Mouse (Mus musculus) layer of hippocampus, adult 18-20 months (tissue): ENCODE results near the gene Islr2. TPM values are rescaled to one million over a fixed set of nuclear protein-coding genes. Genes with fewer than 3 reads are reported as not detected.
A peak's percentile ranks its signal among the peaks of the same experiment; 100 is the strongest.

Source experiments
- DNase-seq, 2 experiments: peaks; one replicate each; pipeline ENCODE4 v3.0.0; 2022; ENCODE audit warnings: low spot score in 2 of 2
- total RNA-seq, 2 experiments: library from RNA; stranded (reverse); gene quantifications; 2 replicates each; pipeline ENCODE4 v1.2.3; 2021

Gene Islr2
- total RNA-seq, 2 experiments from 2014 or later, result 113 to 122 TPM

DNA sequence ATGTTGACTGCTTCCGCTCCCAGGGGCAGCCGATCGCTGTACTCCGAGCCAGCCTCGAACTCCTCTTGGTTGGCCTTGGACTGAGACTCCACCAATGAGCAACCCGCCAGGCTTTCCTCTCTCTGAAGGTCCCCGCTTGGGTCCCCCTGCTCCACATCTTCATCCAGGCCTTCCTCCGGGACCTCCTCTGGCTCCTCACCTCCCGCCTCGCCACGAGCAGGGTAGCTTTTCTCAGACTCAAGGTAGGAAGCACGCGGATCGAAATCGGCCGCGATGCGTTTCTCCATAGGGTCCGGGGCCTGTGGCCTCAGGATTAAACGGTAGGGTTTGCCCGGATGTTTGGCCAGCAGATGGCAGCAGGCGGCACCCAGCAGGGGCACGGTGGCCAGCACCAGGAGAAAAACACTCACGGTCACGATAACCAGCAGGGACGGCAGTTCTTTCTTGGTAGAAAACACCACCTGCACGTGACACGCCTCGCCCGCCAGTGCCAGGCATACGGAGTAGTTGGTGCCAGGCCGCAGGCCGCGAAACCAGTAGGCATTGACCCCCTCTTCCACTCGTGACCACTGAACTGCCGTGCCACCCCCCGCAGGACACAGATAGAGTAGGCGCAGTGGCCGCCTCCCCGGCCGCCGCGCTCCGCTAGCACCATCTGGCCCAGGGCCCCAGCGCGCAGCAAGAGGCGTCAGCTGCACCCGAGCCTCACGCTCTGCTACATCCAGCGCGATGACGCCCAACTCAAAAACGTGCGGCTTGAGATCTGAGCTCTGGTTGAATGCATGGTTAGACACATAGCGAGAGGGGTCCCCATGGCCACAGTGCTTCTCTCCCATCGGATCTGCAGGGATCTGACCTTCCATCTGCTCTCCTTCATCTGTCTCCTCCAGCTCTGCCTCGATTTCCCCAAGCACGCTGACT lies 6.1 kb downstream of the Islr2 start:
- peak; percentile 49 to 66 for DNase-seq

DNA sequence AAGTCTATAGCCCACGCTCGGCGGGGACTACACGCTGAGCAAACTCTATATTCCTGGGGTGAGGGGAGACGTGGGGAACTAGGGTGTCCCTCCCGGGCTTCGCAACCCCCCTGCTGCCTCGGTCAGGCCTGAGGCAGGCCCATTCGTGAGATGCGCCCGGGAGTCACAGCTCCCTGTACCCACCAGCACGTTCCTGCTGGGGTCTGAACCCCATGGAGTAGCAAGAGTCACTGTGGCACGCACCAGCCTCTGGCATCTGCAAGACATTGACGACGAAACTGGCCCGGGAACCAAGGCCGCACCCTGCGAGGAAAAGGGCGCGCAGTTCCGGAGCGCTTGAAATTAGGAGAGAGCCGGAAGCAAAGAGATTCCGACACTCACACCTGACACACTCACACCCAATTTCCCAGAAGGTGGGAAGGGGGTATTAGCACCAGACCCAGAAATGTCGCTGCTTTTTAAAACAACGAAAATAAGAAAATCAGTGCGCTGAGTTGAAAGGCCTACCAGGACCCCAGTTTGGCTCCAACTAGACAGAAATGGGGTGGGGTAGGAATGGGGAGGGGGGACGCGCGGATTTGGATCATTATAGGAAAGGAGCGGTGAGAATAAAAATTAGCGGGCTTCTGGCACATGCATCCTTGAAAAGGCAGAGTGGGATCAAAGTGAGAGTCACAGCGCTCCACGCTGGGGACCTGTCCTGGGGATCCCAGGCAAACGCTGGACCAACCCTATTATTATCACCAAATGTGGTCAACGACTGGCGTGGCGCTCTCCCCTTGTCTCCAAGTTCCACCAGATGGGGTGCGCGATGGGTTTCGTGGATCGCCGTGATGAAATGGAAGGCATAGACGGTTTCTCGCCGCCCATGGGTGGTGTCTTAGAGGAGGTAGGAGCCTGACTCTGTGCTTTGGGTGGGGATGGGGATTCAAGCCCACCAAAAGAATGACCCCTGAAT lies 7.2 kb downstream of the Islr2 start:
- DNase-seq, result peak in 1 of 2 experiments; percentile 33

DNA sequence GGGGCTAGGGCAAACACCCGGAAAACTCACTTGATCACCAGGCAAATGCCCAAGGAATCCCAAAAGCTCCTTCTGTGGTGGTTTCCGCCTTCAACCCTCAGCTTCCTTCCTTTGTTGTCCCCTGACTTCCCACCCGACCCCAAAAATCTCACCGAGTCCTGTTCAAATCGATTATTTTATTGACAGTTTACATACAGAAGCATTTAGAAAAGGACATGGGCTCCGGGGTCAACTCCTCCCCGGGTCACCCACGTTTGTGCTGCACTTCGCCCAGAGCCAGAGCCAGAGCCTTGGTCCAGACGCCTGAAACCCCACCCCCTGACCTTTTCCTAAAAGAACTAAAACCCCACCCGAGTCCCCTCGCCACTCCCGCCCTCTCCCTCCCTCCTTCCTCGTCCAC lies 8.0 kb downstream of the Islr2 start:
- DNase-seq, result no peak

DNA sequence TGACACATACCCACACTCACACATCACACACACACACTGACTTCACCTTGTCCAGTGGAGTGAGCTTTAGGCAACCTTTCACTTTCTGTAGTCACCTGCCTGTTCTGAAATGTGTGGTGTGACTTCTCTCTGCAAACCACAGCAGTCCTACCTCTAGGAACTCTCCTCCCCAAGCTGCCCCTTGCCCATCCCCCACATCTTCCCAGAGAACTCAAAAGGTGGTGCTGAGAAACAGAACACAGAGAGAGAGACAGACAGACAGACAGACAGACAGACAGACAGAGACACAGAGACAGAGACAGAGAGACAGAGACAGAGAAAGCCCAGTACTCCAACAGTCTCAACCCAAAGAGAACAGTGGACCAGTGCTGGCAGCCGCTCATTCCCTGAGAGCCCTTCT lies 8.4 kb downstream of the Islr2 start:
- DNase-seq, result peak in 1 of 2 experiments; percentile 41

DNA sequence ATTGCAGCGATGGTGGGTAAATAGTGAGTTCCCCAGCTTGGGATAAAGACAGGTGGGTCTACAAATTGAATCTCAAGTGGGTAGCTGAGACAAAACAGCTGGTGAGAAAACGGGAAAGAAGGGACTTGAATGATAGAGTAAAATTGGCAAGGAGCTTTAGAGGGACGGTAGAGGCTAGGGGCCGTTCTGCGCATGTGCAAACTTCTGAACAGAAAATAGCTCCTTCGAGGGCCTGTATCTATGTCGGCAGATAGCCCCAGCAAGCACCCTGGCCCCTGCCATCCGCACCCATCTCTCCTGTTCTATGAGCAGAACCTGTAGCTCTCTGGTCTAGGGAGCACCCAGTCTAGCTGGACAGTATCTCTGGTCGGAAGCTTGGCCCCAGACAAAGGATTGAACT lies 9.9 kb downstream of the Islr2 start:
- DNase-seq, result no peak

DNA sequence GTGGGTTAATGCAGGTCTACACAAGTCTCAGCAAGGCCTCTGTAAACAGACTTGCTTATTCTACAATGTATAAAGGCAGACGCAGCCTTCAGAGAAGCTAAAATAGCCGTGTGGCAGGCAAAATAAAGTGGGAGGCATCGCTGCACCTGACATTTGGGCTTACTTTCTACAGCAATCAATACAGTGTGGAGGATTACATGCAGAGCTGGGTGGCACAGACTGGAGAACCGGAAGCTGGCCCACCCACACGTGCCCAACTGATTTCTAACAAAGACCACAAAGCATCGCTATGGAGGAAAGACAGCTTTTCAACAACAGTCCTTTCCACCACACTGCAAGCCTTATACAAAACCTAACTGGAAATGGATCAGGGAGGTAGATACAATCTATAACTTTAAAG lies 19.7 kb downstream of the Islr2 start:
- peak in 1 of 2 experiments; percentile 59 for DNase-seq

DNA sequence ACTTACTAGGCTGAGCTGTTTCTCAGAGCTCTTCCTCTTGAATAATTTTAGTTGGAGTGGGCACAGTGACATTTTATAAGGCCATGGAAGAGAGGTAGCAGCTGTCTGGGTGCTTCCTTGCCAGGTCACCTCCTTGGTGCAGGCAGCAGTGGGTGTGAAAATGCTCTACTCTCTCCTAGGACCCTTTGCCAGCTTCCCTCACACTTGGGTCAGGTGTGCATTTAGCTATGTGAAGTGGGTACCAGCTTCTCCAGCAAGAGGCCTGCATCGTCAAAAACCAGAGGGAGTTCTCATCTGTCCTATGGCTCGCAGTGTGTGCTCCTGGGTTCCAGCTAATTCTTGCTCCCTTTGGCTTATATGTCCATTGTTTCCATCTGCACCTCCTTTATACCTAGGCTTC lies 24.7 kb downstream of the Islr2 start:
- no peak for DNase-seq

DNA sequence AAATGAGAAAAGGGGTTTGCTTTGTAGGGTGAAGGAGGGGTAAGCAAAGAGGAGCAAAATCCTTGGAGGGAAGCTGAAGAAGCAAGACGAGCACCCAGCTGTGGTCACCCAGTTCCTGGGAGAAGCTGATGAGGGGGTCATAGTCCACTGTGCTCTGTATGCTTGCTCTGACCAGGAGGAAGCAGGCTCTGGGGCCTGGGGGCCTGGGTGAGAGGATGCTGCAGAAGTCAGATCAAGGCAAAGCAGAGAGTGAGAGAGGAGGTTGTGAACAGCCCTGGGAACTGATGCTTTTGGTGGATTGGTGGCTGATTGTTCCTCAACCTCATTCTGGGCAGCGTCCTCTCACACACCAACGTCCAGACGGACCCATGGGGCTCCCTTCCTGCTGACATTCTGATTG lies 27.0 kb downstream of the Islr2 start:
- no peak for DNase-seq

DNA sequence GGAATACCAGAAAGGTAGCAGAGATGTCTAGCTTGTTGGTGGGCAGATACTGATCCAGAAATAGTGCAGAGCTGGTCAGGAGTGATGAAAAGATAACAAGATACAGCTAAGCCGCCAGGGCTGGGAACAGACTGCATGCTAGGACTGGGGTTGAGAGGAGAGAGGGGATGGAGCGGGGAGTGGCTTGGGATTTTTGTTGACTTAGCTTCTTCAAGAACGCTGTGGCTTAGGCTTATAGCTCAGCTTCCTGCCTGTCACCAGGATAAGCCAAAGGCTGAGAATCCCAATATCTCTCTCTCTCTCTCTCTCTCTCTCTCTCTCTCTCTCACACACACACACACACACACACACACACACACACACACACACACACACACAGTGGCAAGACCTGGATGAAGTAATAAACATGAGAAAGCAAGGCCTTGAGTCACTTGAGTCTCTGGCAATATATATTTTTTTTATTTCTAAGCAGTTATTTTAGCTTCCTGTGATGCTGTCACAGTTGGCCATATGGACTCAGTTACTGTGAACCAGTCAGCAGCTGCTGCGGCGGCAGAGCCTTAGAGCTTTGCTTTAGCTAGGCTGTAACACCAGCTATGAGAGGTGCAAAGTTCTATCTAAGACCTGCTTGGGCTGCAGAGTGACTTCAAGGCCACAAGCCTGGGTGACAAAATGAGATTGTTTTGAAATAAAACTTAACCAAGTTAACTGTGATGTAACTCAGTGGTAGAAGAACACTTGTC lies 28.2 kb downstream of the Islr2 start:
- DNase-seq, result peak in 1 of 2 experiments; percentile 82

DNA sequence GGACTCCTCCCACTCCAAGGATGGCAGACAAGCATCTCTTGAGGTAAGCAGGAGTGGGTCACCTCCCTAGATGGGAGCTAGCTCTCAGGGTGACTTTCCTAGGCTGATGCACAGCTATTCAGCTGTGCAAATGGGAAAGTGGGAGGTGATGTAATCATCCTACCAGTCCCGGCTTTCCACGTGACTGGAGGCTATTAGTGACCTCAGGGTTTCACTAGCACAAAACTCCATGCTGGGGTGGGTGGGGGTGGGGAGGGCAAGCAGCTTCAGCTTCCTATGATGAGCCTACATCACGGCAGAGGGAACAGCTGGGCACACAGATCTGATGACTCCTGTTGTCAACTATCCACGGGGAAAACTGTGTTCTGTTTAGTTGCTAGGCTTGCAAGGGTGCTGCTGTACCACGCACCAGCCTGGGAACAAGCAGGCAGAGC lies 29.3 kb downstream of the Islr2 start:
- DNase-seq, result peak in 1 of 2 experiments; percentile 82

DNA sequence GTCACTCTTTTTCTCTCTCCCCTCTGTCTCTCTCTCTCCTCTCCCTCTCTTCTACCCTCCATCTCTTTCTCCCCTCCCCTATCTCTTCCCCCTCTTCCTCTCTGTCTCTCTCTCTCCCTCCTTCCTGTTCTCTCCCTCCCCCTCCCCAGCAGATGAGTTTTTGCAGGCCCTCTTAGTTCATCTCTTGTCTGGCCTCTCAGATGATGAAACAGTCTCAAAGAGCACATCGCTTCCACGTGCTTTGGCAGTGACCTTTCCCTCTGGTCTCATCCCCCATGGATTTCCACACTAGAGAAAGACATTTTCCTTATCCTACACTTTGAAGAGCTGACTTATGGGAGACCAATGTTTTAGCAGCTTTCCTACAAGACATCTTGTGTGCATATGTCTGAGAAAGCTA lies 31.3 kb downstream of the Islr2 start:
- DNase-seq, result no peak

DNA sequence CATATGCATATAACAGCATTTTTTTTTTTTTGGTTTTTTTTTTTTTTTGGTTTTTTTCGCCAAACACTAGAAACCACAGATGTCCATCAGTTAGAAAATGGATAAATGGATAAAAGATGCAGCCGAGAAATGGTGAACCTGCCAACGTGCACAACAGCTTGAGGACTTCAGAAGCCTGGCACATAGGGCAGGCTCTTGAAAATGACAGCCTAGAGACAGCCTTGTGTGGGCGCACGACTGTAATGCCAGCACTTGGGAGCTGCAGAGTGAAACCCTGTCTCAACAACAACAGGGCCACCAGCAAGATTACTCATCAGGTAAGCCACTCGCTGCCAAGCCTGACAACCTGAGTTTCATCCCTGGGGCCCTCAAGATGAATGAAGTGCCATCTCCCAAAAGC lies 34.7 kb downstream of the Islr2 start:
- no peak for DNase-seq

DNA sequence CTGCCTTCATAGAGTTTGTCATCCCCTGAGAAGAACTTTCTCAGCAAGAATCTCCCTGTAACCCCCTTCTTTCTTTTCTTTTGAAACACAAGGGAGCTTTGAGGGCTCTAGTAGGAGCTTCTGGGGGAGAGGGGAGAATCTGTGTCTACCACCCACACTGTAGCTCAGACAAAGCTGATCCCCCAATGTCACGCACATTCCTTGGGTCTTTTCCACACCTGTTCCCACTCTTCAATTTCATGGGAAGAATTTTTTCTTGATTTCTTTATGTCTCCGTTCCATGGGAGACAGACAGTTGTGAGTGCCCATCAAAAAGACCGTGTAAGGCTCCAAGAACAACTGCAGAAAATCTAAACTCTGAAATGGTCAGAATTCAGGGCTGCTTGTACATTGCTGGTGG lies 35.2 kb downstream of the Islr2 start:
- no peak for DNase-seq

DNA sequence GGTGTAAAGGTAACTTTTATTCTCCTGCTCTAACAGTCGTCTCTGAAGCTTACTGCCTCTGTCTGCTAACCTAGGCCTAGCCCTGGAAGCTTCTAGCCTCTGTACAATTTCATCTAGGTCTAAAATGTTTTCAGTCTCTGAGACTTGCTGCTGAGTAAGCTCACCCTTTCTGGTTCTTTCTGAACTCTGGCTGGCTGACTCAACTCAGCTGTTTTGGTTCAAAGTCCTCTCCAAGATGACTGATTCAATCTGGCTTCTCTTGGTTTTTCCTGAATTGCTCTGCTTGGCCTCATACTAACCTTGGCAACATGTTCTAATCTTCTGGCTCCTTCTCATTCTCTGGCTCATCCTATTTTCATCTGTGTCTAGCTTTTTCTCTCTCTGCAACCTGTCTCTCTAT lies 38.3 kb downstream of the Islr2 start:
- no peak for DNase-seq

DNA sequence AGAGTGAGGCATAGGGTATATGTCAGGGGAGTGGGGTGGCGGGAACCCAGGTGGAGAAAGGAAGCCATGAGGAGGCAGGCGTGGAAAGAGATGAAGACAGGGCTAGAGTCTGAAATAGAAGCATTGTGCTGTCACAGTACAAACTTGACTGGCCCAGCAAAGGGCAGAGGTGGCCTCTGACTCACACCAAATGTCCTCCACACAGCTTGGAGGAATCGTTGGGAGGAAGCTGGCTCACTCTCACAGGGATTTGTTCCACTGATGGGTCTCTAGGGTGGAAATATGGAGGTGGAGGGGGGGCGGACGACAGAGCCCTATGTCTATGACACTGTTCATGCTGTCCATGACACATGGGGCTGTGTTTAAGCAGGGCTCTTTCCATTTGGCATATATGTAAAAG lies 41.0 kb downstream of the Islr2 start:
- no peak for DNase-seq

DNA sequence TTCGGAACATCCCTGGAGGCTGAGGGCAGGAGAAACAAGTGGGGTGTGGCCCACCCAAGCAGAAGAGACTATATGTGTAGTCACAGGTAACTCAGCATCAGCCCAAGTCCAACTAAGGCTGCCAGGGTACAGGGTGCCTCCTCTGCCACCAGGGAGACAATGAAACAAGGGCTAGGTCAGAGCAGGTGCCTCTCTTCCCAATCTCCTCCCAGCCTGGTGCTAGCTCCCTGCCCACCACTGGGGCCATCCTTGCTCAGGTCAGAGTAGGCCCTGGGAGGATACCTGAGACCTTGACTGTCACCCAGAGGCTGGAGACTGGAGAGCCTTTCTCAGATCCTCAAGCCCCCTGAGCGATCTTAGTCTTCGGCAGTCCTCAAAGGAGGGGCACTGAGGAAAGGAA lies 41.9 kb downstream of the Islr2 start:
- no peak for DNase-seq

DNA sequence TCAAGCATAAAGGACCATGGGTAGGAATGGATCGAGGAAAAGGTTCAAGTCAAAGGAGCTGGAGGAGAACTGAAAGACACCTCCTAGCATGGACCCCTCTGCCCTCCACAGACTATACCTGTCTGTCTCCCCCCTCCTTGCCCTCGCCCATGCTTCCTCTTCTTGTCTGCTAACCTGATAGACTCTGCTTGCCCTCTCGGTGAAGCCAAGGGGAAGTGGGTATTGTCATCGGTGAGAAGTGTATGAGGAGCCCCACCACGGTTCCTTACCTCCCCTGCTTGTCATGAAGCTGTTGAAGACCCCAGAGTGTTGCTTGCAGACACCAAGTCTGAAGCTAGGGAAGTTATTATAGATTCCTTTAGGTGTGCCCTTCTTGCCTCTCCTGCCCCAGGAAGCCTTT lies 43.8 kb downstream of the Islr2 start:
- no peak for DNase-seq

DNA sequence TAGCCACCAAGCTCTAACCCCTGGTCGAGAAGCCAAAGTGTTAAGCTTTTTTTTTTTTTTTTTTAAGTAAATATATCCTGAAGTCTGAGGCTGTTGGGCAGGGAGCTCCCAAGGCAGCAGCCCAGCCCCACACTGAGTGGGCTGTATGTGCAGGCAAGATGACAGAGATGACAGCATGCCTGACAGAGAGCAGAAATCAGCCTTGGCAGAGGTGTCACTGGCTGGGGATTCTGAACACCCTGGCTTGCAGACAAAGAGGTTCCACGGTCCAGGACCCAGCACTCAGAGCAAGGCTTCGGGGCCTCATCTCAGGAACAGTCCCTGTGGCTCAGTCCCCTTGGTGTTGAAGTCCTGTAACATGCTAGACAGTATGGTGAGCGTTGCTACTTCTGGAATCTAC lies 44.3 kb downstream of the Islr2 start:
- peak; percentile 51 to 73 for DNase-seq

DNA sequence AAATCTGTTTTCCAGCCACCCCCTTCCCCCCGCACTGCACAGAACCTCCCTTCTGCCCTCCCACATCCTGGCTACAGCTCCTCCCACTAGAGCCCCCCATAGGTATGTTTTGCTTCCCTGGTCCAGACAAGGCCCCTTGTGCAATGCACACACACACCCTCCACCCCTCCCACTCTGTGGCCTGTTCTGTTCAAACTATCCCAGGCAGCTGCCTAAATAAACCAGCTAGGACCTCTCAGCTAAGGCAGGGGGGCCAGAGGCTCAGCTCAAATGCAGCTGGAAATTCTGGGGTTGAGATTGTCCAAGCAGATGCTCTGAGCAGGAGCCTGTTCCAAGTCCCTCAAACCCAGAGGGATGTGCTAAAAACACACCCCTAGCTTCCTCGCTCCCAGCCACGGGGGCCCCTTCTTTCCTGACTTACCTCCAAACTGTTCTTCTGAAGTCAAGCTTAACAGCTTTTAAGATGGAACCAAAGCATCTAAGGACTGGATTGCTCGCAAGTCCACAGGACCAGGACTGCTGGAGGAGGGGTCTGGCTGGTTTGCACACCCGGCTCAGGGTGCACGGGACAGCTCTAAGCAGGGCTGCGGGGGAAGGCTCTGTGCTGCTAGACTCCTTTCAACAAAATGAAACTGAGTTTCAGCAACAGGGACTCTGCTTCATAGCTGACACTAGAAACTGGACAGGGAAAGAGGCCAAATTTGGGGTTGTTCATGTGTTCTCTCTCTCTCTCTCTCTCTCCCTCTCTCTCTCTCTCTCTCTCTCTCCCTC lies 45.4 kb downstream of the Islr2 start:
- no peak for DNase-seq

DNA sequence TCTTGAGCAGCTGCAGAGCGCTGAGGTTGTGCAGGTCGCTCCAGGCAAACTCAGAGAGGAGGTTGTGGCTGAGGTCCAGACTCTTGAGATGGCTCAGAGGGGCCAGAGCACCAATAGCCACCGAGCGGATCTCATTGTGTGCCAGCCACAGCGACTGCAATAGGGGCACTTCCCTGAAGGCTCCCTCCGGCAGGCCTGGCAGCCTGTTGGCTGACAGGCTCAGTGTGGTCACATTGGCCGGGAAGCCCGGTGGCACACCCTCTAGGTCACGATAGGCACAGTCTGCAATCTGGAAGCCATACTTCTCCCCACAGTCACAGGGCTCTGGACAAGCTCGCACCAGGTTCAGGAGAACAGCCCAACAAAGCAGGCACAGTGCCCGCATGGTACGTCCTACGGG lies 46.3 kb downstream of the Islr2 start:
- DNase-seq, result no peak
